Mouse (Mus musculus): Measurements from ENCODE around the gene Kcnj11. TPM values are rescaled to one million over a fixed set of nuclear protein-coding genes. Genes with fewer than 3 reads are reported as not detected.

Kcnj11 gene
- polyA plus RNA-seq, 1 experiment from 2014 or later, result 0.14 TPM

- no peak for ATAC-seq (ENCODE audit: low FRiP score, low TSS enrichment)
- Histone ChIP-seq H3K9ac (replicated peaks; ENCODE audit: low read length) (no peak overlapping the region), H3K4me1 (ENCODE audit: insufficient read depth, low read length) (no peaks in the 10 kb centered on the region), H3K27ac (ENCODE audit: low read length) (no peak overlapping the region), H3K36me3 (ENCODE audit: insufficient read depth, low read length) (peaks cover 60% of the 10 kb centered on the region), H3K27me3 (ENCODE audit: insufficient read depth, low read length) (no peaks in the 10 kb centered on the region), H3K9me3 (ENCODE audit: low read length) (no peaks in the 10 kb centered on the region), H3K4me3 (ENCODE audit: low read length) (no peak overlapping the region), H3K4me2 (replicated peaks; ENCODE audit: low read depth, low read length) (no peak overlapping the region)
- WGBS, result 95% methylated on average over 16 of the region's 16 CpGs
These were observed 39.0 kb downstream of the Kcnj11 start for GRCm38 (mm10) chr7:46061614-46062013.

- WGBS, result 92% methylated on average over 8 of the region's 8 CpGs
- Histone ChIP-seq H3K27me3 (ENCODE audit: insufficient read depth, low read length) (no peaks in the 10 kb centered on the region), H3K4me2 (replicated peaks; ENCODE audit: low read depth, low read length) (no peak overlapping the region), H3K36me3 (ENCODE audit: insufficient read depth, low read length) (peaks cover 59% of the 10 kb centered on the region), H3K9ac (replicated peaks; ENCODE audit: low read length) (no peak overlapping the region), H3K9me3 (ENCODE audit: low read length) (no peaks in the 10 kb centered on the region), H3K4me3 (ENCODE audit: low read length) (no peak overlapping the region), H3K4me1 (ENCODE audit: insufficient read depth, low read length) (no peaks in the 10 kb centered on the region), H3K27ac (ENCODE audit: low read length) (no peak overlapping the region)
- ATAC-seq (ENCODE audit: low FRiP score, low TSS enrichment), result no peak
These were observed 39.9 kb downstream of the Kcnj11 start for GRCm38 (mm10) chr7:46060688-46061087.

GRCm38 (mm10) chr7:46058882-46059281 is 41.7 kb downstream of the Kcnj11 start:
- Histone ChIP-seq H3K27me3 (ENCODE audit: insufficient read depth, low read length) (no peaks in the 10 kb centered on the region), H3K4me3 (ENCODE audit: low read length) (no peak overlapping the region), H3K27ac (ENCODE audit: low read length) (no peak overlapping the region), H3K36me3 (ENCODE audit: insufficient read depth, low read length) (peaks cover 70% of the 10 kb centered on the region), H3K4me2 (replicated peaks; ENCODE audit: low read depth, low read length) (no peak overlapping the region), H3K4me1 (ENCODE audit: insufficient read depth, low read length) (no peaks in the 10 kb centered on the region), H3K9ac (replicated peaks; ENCODE audit: low read length) (no peak overlapping the region), H3K9me3 (ENCODE audit: low read length) (no peaks in the 10 kb centered on the region)
- no peak for ATAC-seq (ENCODE audit: low FRiP score, low TSS enrichment)
- 89% methylated on average over 11 of the region's 11 CpGs for WGBS

GRCm38 (mm10) chr7:46053566-46053965 is 47.0 kb downstream of the Kcnj11 start:
- Histone ChIP-seq H3K4me3 (ENCODE audit: low read length) (no peak overlapping the region), H3K4me2 (replicated peaks; ENCODE audit: low read depth, low read length) (no peak overlapping the region), H3K27ac (ENCODE audit: low read length) (no peak overlapping the region), H3K4me1 (ENCODE audit: insufficient read depth, low read length) (no peaks in the 10 kb centered on the region), H3K9ac (replicated peaks; ENCODE audit: low read length) (no peak overlapping the region), H3K36me3 (ENCODE audit: insufficient read depth, low read length) (peaks cover 72% of the 10 kb centered on the region), H3K27me3 (ENCODE audit: insufficient read depth, low read length) (no peaks in the 10 kb centered on the region), H3K9me3 (ENCODE audit: low read length) (no peaks in the 10 kb centered on the region)
- whole genome bisulfite sequencing, result 90% methylated on average over 3 of the region's 3 CpGs
- no peak for ATAC-seq (ENCODE audit: low FRiP score, low TSS enrichment)

- Histone ChIP-seq H3K9me3 (ENCODE audit: low read length) (no peaks in the 10 kb centered on the region), H3K4me1 (ENCODE audit: insufficient read depth, low read length) (no peaks in the 10 kb centered on the region), H3K9ac (replicated peaks; ENCODE audit: low read length) (no peak overlapping the region), H3K27ac (ENCODE audit: low read length) (no peak overlapping the region), H3K36me3 (ENCODE audit: insufficient read depth, low read length) (peaks cover 63% of the 10 kb centered on the region), H3K27me3 (ENCODE audit: insufficient read depth, low read length) (no peaks in the 10 kb centered on the region), H3K4me2 (replicated peaks; ENCODE audit: low read depth, low read length) (no peak overlapping the region), H3K4me3 (ENCODE audit: low read length) (no peak overlapping the region)
- ATAC-seq (ENCODE audit: low FRiP score, low TSS enrichment), result no peak
- WGBS, result 95% methylated on average over 4 of the region's 4 CpGs
These were observed 48.3 kb downstream of the Kcnj11 start for GRCm38 (mm10) chr7:46052161-46052821.

- Histone ChIP-seq H3K4me3 (ENCODE audit: low read length) (no peak overlapping the region), H3K36me3 (ENCODE audit: insufficient read depth, low read length) (peaks cover 61% of the 10 kb centered on the region), H3K4me1 (ENCODE audit: insufficient read depth, low read length) (no peaks in the 10 kb centered on the region), H3K27ac (ENCODE audit: low read length) (no peak overlapping the region), H3K4me2 (replicated peaks; ENCODE audit: low read depth, low read length) (no peak overlapping the region), H3K9ac (replicated peaks; ENCODE audit: low read length) (no peak overlapping the region), H3K27me3 (ENCODE audit: insufficient read depth, low read length) (no peaks in the 10 kb centered on the region), H3K9me3 (ENCODE audit: low read length) (no peaks in the 10 kb centered on the region)
- 92% methylated on average over 7 of the region's 7 CpGs for WGBS
- ATAC-seq (ENCODE audit: low FRiP score, low TSS enrichment), result no peak
These were observed 50.6 kb downstream of the Kcnj11 start for GRCm38 (mm10) chr7:46049981-46050380.

GRCm38 (mm10) chr7:46047873-46048562 is 52.5 kb downstream of the Kcnj11 start:
- peaks cover 59% of the 10 kb centered on the region for H3K36me3 ChIP-seq (ENCODE audit: insufficient read depth, low read length)
- H3K4me2 ChIP-seq (replicated peaks; ENCODE audit: low read depth, low read length), result no peak overlapping the region
- no peak overlapping the region for H3K9ac ChIP-seq (replicated peaks; ENCODE audit: low read length)
- no peak overlapping the region for H3K4me3 ChIP-seq (ENCODE audit: low read length)
- H3K4me1 ChIP-seq (ENCODE audit: insufficient read depth, low read length), result no peaks in the 10 kb centered on the region
- 91% methylated on average over 13 of the region's 13 CpGs for WGBS
- no peaks in the 10 kb centered on the region for H3K27me3 ChIP-seq (ENCODE audit: insufficient read depth, low read length)
- no peaks in the 10 kb centered on the region for H3K9me3 ChIP-seq (ENCODE audit: low read length)
- no peak overlapping the region for H3K27ac ChIP-seq (ENCODE audit: low read length)
- no peak for ATAC-seq (ENCODE audit: low FRiP score, low TSS enrichment)

- H3K36me3 ChIP-seq (ENCODE audit: insufficient read depth, low read length), result peaks cover 56% of the 10 kb centered on the region
- no peak overlapping the region for H3K4me2 ChIP-seq (replicated peaks; ENCODE audit: low read depth, low read length)
- ATAC-seq (ENCODE audit: low FRiP score, low TSS enrichment), result no peak
- H3K9ac ChIP-seq (replicated peaks; ENCODE audit: low read length), result no peak overlapping the region
- H3K27ac ChIP-seq (ENCODE audit: low read length), result no peak overlapping the region
- no peaks in the 10 kb centered on the region for H3K4me1 ChIP-seq (ENCODE audit: insufficient read depth, low read length)
- H3K27me3 ChIP-seq (ENCODE audit: insufficient read depth, low read length), result no peaks in the 10 kb centered on the region
- H3K9me3 ChIP-seq (ENCODE audit: low read length), result no peaks in the 10 kb centered on the region
- no peak overlapping the region for H3K4me3 ChIP-seq (ENCODE audit: low read length)
- 94% methylated on average over 11 of the region's 11 CpGs for WGBS
These were observed 54.7 kb downstream of the Kcnj11 start for GRCm38 (mm10) chr7:46045882-46046281.

GRCm38 (mm10) chr7:46044106-46044505 is 56.5 kb downstream of the Kcnj11 start:
- no peaks in the 10 kb centered on the region for H3K27me3 ChIP-seq (ENCODE audit: insufficient read depth, low read length)
- ATAC-seq (ENCODE audit: low FRiP score, low TSS enrichment), result no peak
- H3K9ac ChIP-seq (replicated peaks; ENCODE audit: low read length), result no peak overlapping the region
- no peak overlapping the region for H3K4me3 ChIP-seq (ENCODE audit: low read length)
- no peak overlapping the region for H3K27ac ChIP-seq (ENCODE audit: low read length)
- WGBS, result 88% methylated on average over 10 of the region's 10 CpGs
- no peaks in the 10 kb centered on the region for H3K4me1 ChIP-seq (ENCODE audit: insufficient read depth, low read length)
- H3K4me2 ChIP-seq (replicated peaks; ENCODE audit: low read depth, low read length), result no peak overlapping the region
- H3K36me3 ChIP-seq (ENCODE audit: insufficient read depth, low read length), result peaks cover 48% of the 10 kb centered on the region
- no peaks in the 10 kb centered on the region for H3K9me3 ChIP-seq (ENCODE audit: low read length)
